ENCODE assay signal across 16 mouse cellular contexts in the genomic region with DNA sequence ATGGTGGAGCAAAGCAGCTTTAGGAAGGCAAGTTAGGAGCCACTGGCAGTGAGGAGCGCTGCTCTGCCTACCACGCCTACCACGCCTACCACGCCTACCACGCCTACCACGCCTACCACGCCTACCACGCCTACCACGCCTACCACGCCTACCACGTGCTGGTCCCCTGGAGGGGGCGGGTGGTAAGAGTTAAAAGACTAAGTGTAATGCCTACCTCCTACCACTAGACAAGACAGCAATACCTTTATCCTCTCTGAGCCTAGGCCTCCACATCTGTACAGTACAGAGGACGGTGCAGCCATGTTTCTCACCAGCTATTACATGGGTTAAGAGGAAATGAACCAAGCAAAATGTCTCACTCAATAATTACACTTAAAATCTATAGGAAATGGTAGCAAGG. TPM values are rescaled to one million over a fixed set of nuclear protein-coding genes. Genes with fewer than 3 reads are reported as not detected.
DNase-seq lines count a peak whose midpoint lies in the region; ATAC-seq lines count a peak whose summit lies in the region.
"Had no signal": no experiment of that assay in that cellular context is flagged by ENCODE, and none has a peak within 500 bp of the region (broad histone marks: within the 10 kb centered on the region; RNA-seq: fewer than 3 reads in every experiment).

No protein-coding gene starts in this region.

- no peak for ATAC-seq in forebrain, embryonic 14.5 days
- no peak for ATAC-seq in forebrain, embryonic 11.5 days (replicated peaks; ENCODE audit: low FRiP score)
- peak; percentile 77 for ATAC-seq in liver, embryonic 11.5 days (replicated peaks; ENCODE audit: low FRiP score)

- H3K36me3 ChIP-seq in forebrain, embryonic 14.5 days (ENCODE audit: control insufficient read depth, insufficient read depth, low read length) = peaks cover 11% of the 10 kb centered on the region; the same call in 1 of the 2 replicates
- H3K36me3 ChIP-seq in forebrain, embryonic 11.5 days (ENCODE audit: control insufficient read depth, insufficient read depth, low read length) = no peaks in the 10 kb centered on the region; the same call in 1 of the 2 replicates
- no peaks in the 10 kb centered on the region for H3K36me3 ChIP-seq in liver, embryonic 11.5 days (ENCODE audit: control insufficient read depth, insufficient read depth, low read length)
- H3K36me3 ChIP-seq: embryonic facial prominence, embryonic 15.5 days; heart, embryonic 15.5 days; lung, embryonic 15.5 days had no signal

- 60% methylated on average over 13 of the region's 13 CpGs for WGBS in forebrain, embryonic 14.5 days
- 61% methylated on average over 13 of the region's 13 CpGs for WGBS in forebrain, embryonic 11.5 days
- WGBS in liver, embryonic 11.5 days = 40% methylated on average over 13 of the region's 13 CpGs

- no peaks in the 10 kb centered on the region for H3K9me3 ChIP-seq in forebrain, embryonic 14.5 days (replicated peaks; ENCODE audit: control insufficient read depth, low read length)
- H3K9me3 ChIP-seq in forebrain, embryonic 11.5 days (ENCODE audit: control insufficient read depth, low read length) = no peaks in the 10 kb centered on the region
- no peaks in the 10 kb centered on the region for H3K9me3 ChIP-seq in liver, embryonic 11.5 days (ENCODE audit: control insufficient read depth, low read length)
- H3K9me3 ChIP-seq: embryonic facial prominence, embryonic 15.5 days; heart, embryonic 15.5 days; lung, embryonic 15.5 days had no signal

- no peak overlapping the region for H3K27ac ChIP-seq in forebrain, embryonic 14.5 days (ENCODE audit: low read depth, low read length)
- no peak overlapping the region for H3K27ac ChIP-seq in forebrain, embryonic 11.5 days (ENCODE audit: low read depth, low read length)
- no peak overlapping the region for H3K27ac ChIP-seq in liver, embryonic 11.5 days (ENCODE audit: low read depth, low read length)
- H3K27ac ChIP-seq: embryonic facial prominence, embryonic 15.5 days; heart, embryonic 15.5 days; lung, embryonic 15.5 days had no signal

- no peak overlapping the region for H3K9ac ChIP-seq in forebrain, embryonic 14.5 days (ENCODE audit: low read length)
- H3K9ac ChIP-seq in forebrain, embryonic 11.5 days (ENCODE audit: low read length) = no peak overlapping the region
- no peak overlapping the region for H3K9ac ChIP-seq in liver, embryonic 11.5 days (ENCODE audit: low read depth, low read length)
- H3K9ac ChIP-seq: embryonic facial prominence, embryonic 15.5 days; heart, embryonic 15.5 days; lung, embryonic 15.5 days had no signal

- H3K27me3 ChIP-seq in forebrain, embryonic 14.5 days (replicated peaks; ENCODE audit: control insufficient read depth, insufficient read depth, low read length) = no peaks in the 10 kb centered on the region
- no peaks in the 10 kb centered on the region for H3K27me3 ChIP-seq in forebrain, embryonic 11.5 days (ENCODE audit: control insufficient read depth, insufficient read depth, low read length)
- H3K27me3 ChIP-seq in liver, embryonic 11.5 days (replicated peaks; ENCODE audit: control insufficient read depth, insufficient read depth, low read length) = peaks cover 16% of the 10 kb centered on the region

- no peak for DNase-seq in forebrain, embryonic 14.5 days (ENCODE audit: low spot score)
- DNase-seq in forebrain, embryonic 11.5 days (ENCODE audit: low spot score) = no peak
- DNase-seq in thymus, postnatal 0 days (ENCODE audit: low spot score) = peak; percentile 17
- no peak for DNase-seq in thymus, postnatal 36 days
- no peak for DNase-seq in liver, embryonic 11.5 days (ENCODE audit: low spot score)
- no peak for DNase-seq in embryo, embryonic 9.5 days (ENCODE audit: extremely low spot score)
- no peak for DNase-seq in frontal cortex, postnatal 36 days (ENCODE audit: low spot score in 2 of 2)
- DNase-seq in urinary bladder, postnatal 25 days (ENCODE audit: low spot score) = no peak
- DNase-seq: adrenal gland, postnatal 10 days; cerebellum, postnatal 36 days; kidney, postnatal 14 days; left cerebral cortex, postnatal 4 days had no signal

- H3K4me3 ChIP-seq in forebrain, embryonic 14.5 days (ENCODE audit: low read depth, low read length) = no peak overlapping the region
- H3K4me3 ChIP-seq in forebrain, embryonic 11.5 days (ENCODE audit: low read depth, low read length) = no peak overlapping the region
- H3K4me3 ChIP-seq in liver, embryonic 11.5 days (ENCODE audit: low read depth, low read length) = no peak overlapping the region
- H3K4me3 ChIP-seq: embryonic facial prominence, embryonic 15.5 days; heart, embryonic 15.5 days; lung, embryonic 15.5 days had no signal

- H3K4me2 ChIP-seq in forebrain, embryonic 14.5 days (ENCODE audit: low read length) = peak overlapping the region; percentile 8; the same call in 1 of the 2 replicates
- H3K4me2 ChIP-seq in forebrain, embryonic 11.5 days (ENCODE audit: low read depth, low read length, severe bottlenecking) = no peak overlapping the region
- no peak overlapping the region for H3K4me2 ChIP-seq in liver, embryonic 11.5 days
- H3K4me2 ChIP-seq: embryonic facial prominence, embryonic 15.5 days; heart, embryonic 15.5 days; lung, embryonic 15.5 days; midbrain, embryonic 11.5 days had no signal

- peaks cover 21% of the 10 kb centered on the region for H3K4me1 ChIP-seq in forebrain, embryonic 14.5 days (ENCODE audit: control insufficient read depth, insufficient read depth, low read length)
- H3K4me1 ChIP-seq in forebrain, embryonic 11.5 days (replicated peaks; ENCODE audit: control insufficient read depth, insufficient read depth, low read length) = no peaks in the 10 kb centered on the region; the same call in 1 of the 2 replicates
- no peaks in the 10 kb centered on the region for H3K4me1 ChIP-seq in liver, embryonic 11.5 days (replicated peaks; ENCODE audit: control insufficient read depth, insufficient read depth, low read length)

RNA-seq across cellular contexts. Expression of gene Dclk2, which starts 5.4 kb away (rescaled TPM):
- polyA plus RNA-seq in forebrain, embryonic 14.5 days (2014; fragmentation: Nextera tagmentation; extraction: Ambion mirVana) = 53.6 and 68.2 TPM in 2 replicates
- 44.2 and 49.0 TPM in 2 replicates for polyA plus RNA-seq in forebrain, embryonic 11.5 days (2014; fragmentation: Nextera tagmentation; extraction: Ambion mirVana)
- 12.2 and 15.5 TPM in 2 replicates for polyA plus RNA-seq in thymus, postnatal 0 days (2015; fragmentation: Nextera tagmentation; extraction: Ambion mirVana)
- 6.6 and 9.3 TPM in 2 replicates for polyA plus RNA-seq in liver, embryonic 11.5 days (2014; fragmentation: Nextera tagmentation; extraction: Ambion mirVana)
